Mouse (Mus musculus) heart, embryonic 16.5 days (tissue): ENCODE data around the gene Ccr2. TPM values are rescaled to one million over a fixed set of nuclear protein-coding genes. Genes with fewer than 3 reads are reported as not detected.
"Not testable (repeated sequence)": the region's sequence is repeated elsewhere in the genome, so short reads cannot be mapped to it uniquely, and the experiment has no call there.

Experiments used
- ATAC-seq: fragments of 200-750 bp; cut with Nextera tagmentation; replicated peaks from 2 replicates; pipeline ENCODE4 v1.8.0; 2017; ENCODE audit warnings: moderate number of reproducible peaks; ENCODE audit not compliant: insufficient read depth, low FRiP score; ENCODE audit errors: extremely low read depth
- H3K27ac ChIP-seq: fragments of 300-500 bp; sonication (generic); 2 replicates; pipeline ENCODE4 v1.5.1; 2014; ENCODE audit warnings: mild to moderate bottlenecking, low read length, control low read depth, moderate library complexity
- H3K27me3 ChIP-seq: fragments of 300-500 bp; sonication (generic); 2 replicates; pipeline ENCODE4 v1.6.1; 2014; ENCODE audit warnings: low read length, mixed read lengths; ENCODE audit not compliant: control insufficient read depth, insufficient read depth
- H3K36me3 ChIP-seq: fragments of 300-500 bp; sonication (generic); 2 replicates; pipeline ENCODE4 v1.6.1; 2014; ENCODE audit not compliant: control insufficient read depth, insufficient read depth
- H3K4me1 ChIP-seq: fragments of 300-500 bp; sonication (generic); 2 replicates; pipeline ENCODE4 v1.6.1; 2014; ENCODE audit warnings: low read length, mixed read lengths; ENCODE audit not compliant: control insufficient read depth, insufficient read depth
- H3K4me2 ChIP-seq: fragments of 300-500 bp; sonication (generic); 2 replicates; pipeline ENCODE4 v1.6.1; 2014; ENCODE audit warnings: low read depth, mild to moderate bottlenecking, control low read depth, low read length
- H3K4me3 ChIP-seq: fragments of 300-500 bp; sonication (generic); 2 replicates; pipeline ENCODE4 v1.5.1; 2014; ENCODE audit warnings: mild to moderate bottlenecking, control low read depth, low read length
- H3K9ac ChIP-seq: fragments of 300-500 bp; sonication (generic); 2 replicates; pipeline ENCODE4 v1.6.1; 2014; ENCODE audit warnings: low read length, control low read depth
- H3K9me3 ChIP-seq: fragments of 300-500 bp; sonication (generic); replicated peaks from 2 replicates; pipeline ENCODE4 v1.6.1; 2016; ENCODE audit warnings: low read length; ENCODE audit not compliant: control insufficient read depth
- WGBS: fragments of 180-500 bp; shearing (Covaris S2); extraction: QIAGEN DNeasy Blood & Tissue Kit; methylation state at CpG from one replicate; pipeline ENCODE4 v1.1.7; 2014; 5-methylcytosine and 5-hydroxymethylcytosine counted together
- polyA plus RNA-seq: library from polyadenylated mRNA; unstranded; fragments of >200 nt; fragmentation: Nextera tagmentation; extraction: Ambion mirVana; gene quantifications from 2 replicates; pipeline ENCODE4 v1.2.1, GENCODE M21; 2015

Ccr2 gene
- polyA plus RNA-seq, 1 experiment from 2014 or later = 2.8 TPM

- ATAC-seq = no peak
- Histone ChIP-seq H3K4me2 (no peak overlapping the region), H3K4me1 (no peaks in the 10 kb centered on the region), H3K27ac (no peak overlapping the region), H3K4me3 (no peak overlapping the region), H3K27me3 (no peaks in the 10 kb centered on the region), H3K9me3 (no peaks in the 10 kb centered on the region), H3K36me3 (no peaks in the 10 kb centered on the region), H3K9ac (no peak overlapping the region)
- WGBS = 53% methylated on average over 4 of the region's 4 CpGs
Observed at GRCm38 (mm10) chr9:124079803-124080202, 21.9 kb upstream of the Ccr2 start.

DNA sequence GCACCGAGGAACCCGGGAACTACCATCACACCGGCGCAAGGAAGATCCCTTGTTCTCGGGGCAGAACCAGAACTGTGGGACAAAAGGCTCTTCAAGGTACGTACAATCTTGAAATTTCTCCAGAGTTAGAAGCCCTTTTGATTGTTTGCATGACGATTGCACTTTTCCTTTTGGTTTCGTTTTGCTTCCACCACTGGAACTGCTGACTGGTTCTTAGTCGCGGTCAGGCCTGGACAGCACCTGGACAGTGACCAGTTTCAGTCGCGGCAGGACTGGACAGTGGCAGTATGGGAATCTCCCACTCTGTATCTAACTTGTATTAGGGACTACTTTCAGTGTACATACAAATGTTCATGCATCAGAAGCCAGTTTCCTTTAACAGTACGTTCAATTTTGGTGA lies 21.3 kb upstream of the Ccr2 start:
- ATAC-seq, H3K9me3 ChIP-seq, H3K27ac ChIP-seq, H3K4me1 ChIP-seq, H3K9ac ChIP-seq, H3K36me3 ChIP-seq, H3K4me2 ChIP-seq, H3K27me3 ChIP-seq, H3K4me3 ChIP-seq: not testable (repeated sequence)
- WGBS = 90% methylated on average over 12 of the region's 13 CpGs

- no peaks in the 10 kb centered on the region for H3K4me1 ChIP-seq
- ATAC-seq = no peak
- H3K27me3 ChIP-seq = no peaks in the 10 kb centered on the region
- no peak overlapping the region for H3K27ac ChIP-seq
- H3K4me3 ChIP-seq = no peak overlapping the region
- no peak overlapping the region for H3K4me2 ChIP-seq
- no peaks in the 10 kb centered on the region for H3K36me3 ChIP-seq
- WGBS = 72% methylated on average over 1 of the region's 1 CpGs
- no peak overlapping the region for H3K9ac ChIP-seq
- no peaks in the 10 kb centered on the region for H3K9me3 ChIP-seq
Observed at GRCm38 (mm10) chr9:124090441-124090840, 11.3 kb upstream of the Ccr2 start.

DNA sequence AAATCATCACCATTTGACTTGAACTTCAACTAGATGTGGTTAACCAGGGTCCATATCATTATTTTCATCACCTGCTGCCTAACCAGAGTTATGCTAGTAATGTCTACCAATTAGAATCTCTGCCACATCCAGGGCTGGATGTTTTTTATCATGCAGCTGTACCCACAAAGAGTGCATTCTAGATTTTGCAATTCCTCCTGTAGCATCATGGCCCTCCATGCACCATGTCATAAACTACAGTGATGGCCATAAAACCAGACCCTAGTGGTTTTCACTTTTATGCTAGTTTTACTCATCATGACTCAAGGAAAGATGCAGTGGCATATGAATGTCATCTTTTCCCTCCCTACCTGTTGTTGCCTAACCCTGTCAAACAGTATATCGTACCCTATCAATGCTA lies 2.6 kb upstream of the Ccr2 start:
- Histone ChIP-seq H3K36me3 (no peaks in the 10 kb centered on the region), H3K4me1 (no peaks in the 10 kb centered on the region), H3K27me3 (no peaks in the 10 kb centered on the region), H3K4me3 (no peak overlapping the region), H3K4me2 (no peak overlapping the region), H3K9me3 (no peaks in the 10 kb centered on the region), H3K9ac (no peak overlapping the region), H3K27ac (no peak overlapping the region)
- ATAC-seq = no peak
- 86% methylated on average over 1 of the region's 1 CpGs for WGBS

DNA sequence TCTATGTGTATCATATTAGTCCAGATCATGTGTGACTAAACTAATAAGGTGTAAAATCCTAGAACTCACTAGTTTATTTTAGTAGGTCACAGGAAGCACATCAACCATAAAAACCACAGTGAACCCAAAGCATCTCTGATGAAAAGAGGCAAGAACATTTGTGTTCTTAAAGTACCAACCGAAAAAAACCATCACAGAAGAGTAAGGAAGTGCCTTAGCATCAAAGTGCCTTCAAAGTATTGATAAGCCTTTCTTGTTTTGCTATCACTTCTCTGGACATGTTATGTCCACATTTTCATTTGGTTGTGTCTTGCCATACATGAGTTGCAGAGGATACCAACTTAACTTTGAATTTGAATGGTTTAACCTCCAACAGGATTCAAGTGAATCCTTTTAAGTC lies 1.4 kb upstream of the Ccr2 start:
- Histone ChIP-seq H3K9me3 (no peaks in the 10 kb centered on the region), H3K4me3 (no peak overlapping the region), H3K9ac (no peak overlapping the region), H3K4me1 (no peaks in the 10 kb centered on the region), H3K4me2 (no peak overlapping the region), H3K36me3 (no peaks in the 10 kb centered on the region), H3K27me3 (no peaks in the 10 kb centered on the region), H3K27ac (no peak overlapping the region)
- no peak for ATAC-seq
- WGBS = 58% methylated on average over 1 of the region's 1 CpGs

DNA sequence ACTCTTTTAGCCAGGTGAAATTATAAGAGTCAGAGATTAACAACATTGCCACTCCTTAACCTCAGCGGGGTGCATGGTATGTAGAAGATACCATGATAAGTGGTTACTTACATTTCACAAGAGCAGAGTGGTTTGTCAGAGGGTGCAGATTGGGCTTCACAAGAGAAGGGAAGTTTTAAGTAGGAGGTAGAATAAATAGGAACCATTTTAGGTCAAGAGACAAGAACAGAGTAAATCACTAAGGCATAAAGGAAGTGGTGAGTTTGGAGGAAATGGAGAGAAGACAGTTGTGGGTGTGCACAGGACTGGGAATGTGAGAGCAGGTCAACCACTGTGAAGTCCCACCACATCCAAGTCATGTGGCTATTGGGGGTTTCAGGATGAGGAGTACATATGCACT lies 1.4 kb downstream of the Ccr2 start:
- H3K27me3 ChIP-seq = no peaks in the 10 kb centered on the region
- H3K9ac ChIP-seq = no peak overlapping the region
- no peaks in the 10 kb centered on the region for H3K4me1 ChIP-seq
- H3K36me3 ChIP-seq = no peaks in the 10 kb centered on the region
- no peak overlapping the region for H3K4me2 ChIP-seq
- 36% methylated on average over 1 of the region's 1 CpGs for WGBS
- no peaks in the 10 kb centered on the region for H3K9me3 ChIP-seq
- H3K4me3 ChIP-seq = no peak overlapping the region
- ATAC-seq = no peak
- no peak overlapping the region for H3K27ac ChIP-seq

DNA sequence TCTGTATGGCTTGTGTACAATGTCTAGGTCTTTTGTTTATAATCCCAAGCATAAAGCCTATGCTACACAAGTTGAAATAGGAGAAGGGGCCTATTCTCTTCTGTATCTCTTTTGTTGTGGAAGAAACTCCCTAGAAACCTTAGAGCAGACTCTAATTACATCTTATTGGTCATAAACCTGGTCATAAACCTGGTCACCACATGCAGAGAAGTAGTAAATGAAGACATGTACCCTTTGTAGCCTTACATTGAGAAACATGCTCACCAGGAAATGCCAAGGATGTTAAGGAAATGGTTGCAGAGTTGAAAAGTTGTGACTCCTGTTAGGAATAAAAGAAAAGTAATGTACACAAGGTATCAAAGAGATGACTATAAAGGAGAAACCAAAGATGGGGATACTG lies 3.4 kb downstream of the Ccr2 start:
- ATAC-seq = no peak
- Histone ChIP-seq H3K36me3 (no peaks in the 10 kb centered on the region), H3K9me3 (no peaks in the 10 kb centered on the region), H3K4me1 (no peaks in the 10 kb centered on the region), H3K27me3 (no peaks in the 10 kb centered on the region), H3K9ac (no peak overlapping the region), H3K4me3 (no peak overlapping the region), H3K27ac (no peak overlapping the region), H3K4me2 (no peak overlapping the region)

DNA sequence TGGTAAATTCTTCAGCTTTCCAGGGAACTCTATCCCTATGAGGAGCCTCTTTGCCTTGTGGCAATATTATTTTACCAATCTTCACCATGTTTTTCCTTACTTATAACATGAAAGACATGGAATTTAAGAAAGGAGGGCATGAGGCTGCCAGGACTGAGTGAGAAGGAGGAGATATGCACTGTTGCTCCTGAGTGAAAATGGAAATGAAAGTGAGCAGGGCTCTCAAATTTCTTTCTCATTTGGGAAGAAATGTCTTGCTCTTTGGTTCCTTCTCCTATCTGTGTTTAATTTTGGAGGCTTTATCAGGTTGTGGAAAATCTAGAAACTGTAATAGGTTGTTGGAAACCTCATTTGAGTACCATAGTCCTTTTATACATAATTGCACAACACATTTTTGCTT lies 5.5 kb downstream of the Ccr2 start:
- no peaks in the 10 kb centered on the region for H3K27me3 ChIP-seq
- H3K27ac ChIP-seq = no peak overlapping the region
- no peak overlapping the region for H3K4me2 ChIP-seq
- no peak for ATAC-seq
- H3K9me3 ChIP-seq = no peaks in the 10 kb centered on the region
- no peak overlapping the region for H3K9ac ChIP-seq
- no peaks in the 10 kb centered on the region for H3K36me3 ChIP-seq
- no peaks in the 10 kb centered on the region for H3K4me1 ChIP-seq
- H3K4me3 ChIP-seq = no peak overlapping the region

- Histone ChIP-seq H3K27me3 (no peaks in the 10 kb centered on the region), H3K4me2 (no peak overlapping the region), H3K36me3 (no peaks in the 10 kb centered on the region), H3K4me1 (no peaks in the 10 kb centered on the region), H3K9ac (no peak overlapping the region), H3K4me3 (no peak overlapping the region), H3K27ac (no peak overlapping the region), H3K9me3 (no peaks in the 10 kb centered on the region)
- no peak for ATAC-seq
- 45% methylated on average over 2 of the region's 2 CpGs for WGBS
Observed at GRCm38 (mm10) chr9:124108356-124109127, 6.8 kb downstream of the Ccr2 start.
